Mouse (Mus musculus): ENCODE measurements around the gene Znrf1.

DNA sequence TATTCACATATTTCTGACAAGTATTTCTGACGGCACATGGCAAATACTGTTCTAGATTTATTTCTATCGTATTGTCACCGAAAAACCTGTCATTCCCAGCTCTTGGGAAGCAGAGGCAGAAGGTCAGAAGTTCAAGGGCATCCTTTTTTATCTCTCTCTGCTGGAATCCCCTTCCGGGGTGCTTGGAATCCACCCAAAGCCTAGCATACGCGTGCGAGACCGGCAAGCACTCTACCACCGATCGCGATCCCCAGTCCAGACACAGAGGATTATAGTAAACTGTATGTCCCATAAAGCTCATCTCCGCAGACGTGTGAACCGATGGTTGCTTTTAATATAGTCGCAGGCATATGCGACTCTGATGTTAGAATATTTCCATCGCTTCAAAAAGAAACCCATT is 4.3 kb upstream of the Znrf1 start:
- TF ChIP-seq CTCF (IDR thresholded peaks at IDR 0.05; ENCODE audit: control insufficient read depth, insufficient read depth, insufficient read length), result no peak
- TF ChIP-seq FOSL1 (IDR thresholded peaks at IDR 0.05; ENCODE audit: insufficient read depth, low read length, poor library complexity, severe bottlenecking), result no peak
- no peak for TF ChIP-seq USF1 (IDR thresholded peaks at IDR 0.05; ENCODE audit: low read depth)
- TF ChIP-seq MAX (IDR thresholded peaks at IDR 0.05), result no peak

All from C2C12 (cell line).